Mouse (Mus musculus) intestine, embryonic 16.5 days (tissue): ENCODE data around the gene Psg20. TPM values are rescaled to one million over a fixed set of nuclear protein-coding genes. Genes with fewer than 3 reads are reported as not detected.
"Not testable (repeated sequence)": the region's sequence is repeated elsewhere in the genome, so short reads cannot be mapped to it uniquely, and the experiment has no call there.

Experiments used
- ATAC-seq: fragments of 200-750 bp; cut with Nextera tagmentation; 2 replicates; pipeline ENCODE4 v1.8.0; 2017; ENCODE audit warnings: moderate TSS enrichment, moderate library complexity
- H3K27ac ChIP-seq: fragments of 300-500 bp; sonication (generic); 2 replicates; pipeline ENCODE4 v1.5.1; 2014; ENCODE audit warnings: mild to moderate bottlenecking, low read length
- H3K27me3 ChIP-seq: fragments of 300-500 bp; sonication (generic); replicated peaks from 2 replicates; pipeline ENCODE4 v1.6.1; 2014; ENCODE audit warnings: low read length, control low read depth, mixed read lengths; ENCODE audit not compliant: control insufficient read depth, insufficient read depth
- H3K36me3 ChIP-seq: fragments of 300-500 bp; sonication (generic); 2 replicates; pipeline ENCODE4 v1.6.1; 2014; ENCODE audit warnings: low read length, control low read depth; ENCODE audit not compliant: control insufficient read depth, insufficient read depth
- H3K4me1 ChIP-seq: fragments of 300-500 bp; sonication (generic); 2 replicates; pipeline ENCODE4 v1.6.1; 2014; ENCODE audit warnings: low read length, control low read depth, mixed read lengths; ENCODE audit not compliant: control insufficient read depth, insufficient read depth
- H3K4me2 ChIP-seq: fragments of 300-500 bp; sonication (generic); 2 replicates; pipeline ENCODE4 v1.6.1; 2014; ENCODE audit warnings: low read depth, low read length, control low read depth
- H3K4me3 ChIP-seq: fragments of 300-500 bp; sonication (generic); 2 replicates; pipeline ENCODE4 v1.5.1; 2014; ENCODE audit warnings: mild to moderate bottlenecking, low read length
- H3K9ac ChIP-seq: fragments of 300-500 bp; sonication (generic); 2 replicates; pipeline ENCODE4 v1.6.1; 2014; ENCODE audit warnings: low read depth, low read length
- H3K9me3 ChIP-seq: fragments of 300-500 bp; sonication (generic); 2 replicates; pipeline ENCODE4 v1.6.1; 2016; ENCODE audit warnings: low read length, control low read depth; ENCODE audit not compliant: control insufficient read depth
- WGBS: fragments of 180-500 bp; shearing (Covaris S2); extraction: QIAGEN DNeasy Blood & Tissue Kit; methylation state at CpG from one replicate; pipeline ENCODE4 v1.1.7; 2014; 5-methylcytosine and 5-hydroxymethylcytosine counted together
- polyA plus RNA-seq: library from polyadenylated mRNA; unstranded; fragments of >200 nt; fragmentation: Nextera tagmentation; extraction: Ambion mirVana; gene quantifications from 2 replicates; pipeline ENCODE4 v1.2.1, GENCODE M21; 2015

Gene Psg20
- polyA plus RNA-seq: not detected in 2 replicates

GRCm38 (mm10) chr7:18686085-18686484, at the start of gene Psg20:
Gene Psg20 (minus strand): TSS chr7:18686185.
- no peak for ATAC-seq
- Histone ChIP-seq H3K4me2 (no peak within 1 kb of the TSS), H3K4me3 (no peak within 1 kb of the TSS), H3K27me3 (no peaks in the 10 kb centered on the region), H3K9me3 (no peaks in the 10 kb centered on the region), H3K27ac (no peak within 1 kb of the TSS), H3K36me3 (no peaks in the 10 kb centered on the region), H3K4me1 (no peaks in the 10 kb centered on the region), H3K9ac (no peak within 1 kb of the TSS)
- 69% methylated on average over 2 of the region's 2 CpGs for WGBS

GRCm38 (mm10) chr7:18734451-18734850, 48.5 kb upstream of the Psg20 start:
- no peaks in the 10 kb centered on the region for H3K9me3 ChIP-seq
- no peak overlapping the region for H3K27ac ChIP-seq
- H3K4me2 ChIP-seq: no peak overlapping the region
- no peak overlapping the region for H3K4me3 ChIP-seq
- no peaks in the 10 kb centered on the region for H3K36me3 ChIP-seq
- H3K9ac ChIP-seq: no peak overlapping the region
- H3K4me1 ChIP-seq: no peaks in the 10 kb centered on the region
- 64% methylated on average over 1 of the region's 1 CpGs for WGBS
- no peaks in the 10 kb centered on the region for H3K27me3 ChIP-seq
- ATAC-seq: no peak

- Histone ChIP-seq H3K4me1 (no peaks in the 10 kb centered on the region), H3K27ac (no peak overlapping the region), H3K27me3 (no peaks in the 10 kb centered on the region), H3K4me3 (no peak overlapping the region), H3K4me2 (no peak overlapping the region), H3K9ac (no peak overlapping the region), H3K9me3 (no peaks in the 10 kb centered on the region), H3K36me3 (no peaks in the 10 kb centered on the region)
- ATAC-seq: no peak
These were observed 47.1 kb upstream of the Psg20 start for GRCm38 (mm10) chr7:18733111-18733510.

- H3K4me2 ChIP-seq: no peak overlapping the region
- H3K27ac ChIP-seq: no peak overlapping the region
- no peaks in the 10 kb centered on the region for H3K36me3 ChIP-seq
- no peaks in the 10 kb centered on the region for H3K27me3 ChIP-seq
- H3K4me1 ChIP-seq: no peaks in the 10 kb centered on the region
- H3K9ac ChIP-seq: no peak overlapping the region
- no peak for ATAC-seq
- H3K4me3 ChIP-seq: no peak overlapping the region
- 88% methylated on average over 1 of the region's 1 CpGs for WGBS
- no peaks in the 10 kb centered on the region for H3K9me3 ChIP-seq
These were observed 42.4 kb upstream of the Psg20 start for GRCm38 (mm10) chr7:18728391-18728790.

- H3K9ac ChIP-seq, H3K9me3 ChIP-seq, ATAC-seq, H3K27me3 ChIP-seq, H3K4me2 ChIP-seq, H3K36me3 ChIP-seq, H3K27ac ChIP-seq, H3K4me1 ChIP-seq, H3K4me3 ChIP-seq: not testable (repeated sequence)
These were observed 39.9 kb upstream of the Psg20 start for GRCm38 (mm10) chr7:18725931-18726330.

- no peak for ATAC-seq
- Histone ChIP-seq H3K27ac (no peak overlapping the region), H3K36me3 (no peaks in the 10 kb centered on the region), H3K27me3 (no peaks in the 10 kb centered on the region), H3K9ac (no peak overlapping the region), H3K9me3 (no peaks in the 10 kb centered on the region), H3K4me2 (no peak overlapping the region), H3K4me3 (no peak overlapping the region), H3K4me1 (no peaks in the 10 kb centered on the region)
- WGBS: 79% methylated on average over 6 of the region's 6 CpGs
These were observed 38.0 kb upstream of the Psg20 start for GRCm38 (mm10) chr7:18724001-18724400.

- no peaks in the 10 kb centered on the region for H3K27me3 ChIP-seq
- no peaks in the 10 kb centered on the region for H3K36me3 ChIP-seq
- H3K4me3 ChIP-seq: no peak within 1 kb of the TSS
- ATAC-seq: no peak
- H3K9me3 ChIP-seq: no peaks in the 10 kb centered on the region
- no peak within 1 kb of the TSS for H3K27ac ChIP-seq
- no peak within 1 kb of the TSS for H3K9ac ChIP-seq
- 38% methylated on average over 2 of the region's 2 CpGs for WGBS
- no peak within 1 kb of the TSS for H3K4me2 ChIP-seq
- no peaks in the 10 kb centered on the region for H3K4me1 ChIP-seq
These were observed 31.8 kb upstream of the Psg20 start, which contains the start of gene Psg22 for GRCm38 (mm10) chr7:18717790-18718189. Gene Psg22 (plus strand): TSS chr7:18718090.

- H3K27ac ChIP-seq: no peak overlapping the region
- H3K9ac ChIP-seq: no peak overlapping the region
- H3K4me2 ChIP-seq: no peak overlapping the region
- no peaks in the 10 kb centered on the region for H3K4me1 ChIP-seq
- no peak for ATAC-seq
- no peaks in the 10 kb centered on the region for H3K27me3 ChIP-seq
- no peaks in the 10 kb centered on the region for H3K9me3 ChIP-seq
- H3K36me3 ChIP-seq: no peaks in the 10 kb centered on the region
- no peak overlapping the region for H3K4me3 ChIP-seq
- 59% methylated on average over 4 of the region's 4 CpGs for WGBS
These were observed 29.6 kb upstream of the Psg20 start for GRCm38 (mm10) chr7:18715546-18715945.

- no peaks in the 10 kb centered on the region for H3K36me3 ChIP-seq
- WGBS: 38% methylated on average over 1 of the region's 1 CpGs
- H3K4me1 ChIP-seq: no peaks in the 10 kb centered on the region
- H3K4me3 ChIP-seq: no peak overlapping the region
- no peak overlapping the region for H3K27ac ChIP-seq
- no peaks in the 10 kb centered on the region for H3K27me3 ChIP-seq
- no peak overlapping the region for H3K4me2 ChIP-seq
- no peak overlapping the region for H3K9ac ChIP-seq
- no peaks in the 10 kb centered on the region for H3K9me3 ChIP-seq
- ATAC-seq: no peak
These were observed 24.9 kb upstream of the Psg20 start for GRCm38 (mm10) chr7:18710846-18711245.

- H3K36me3 ChIP-seq, H3K9ac ChIP-seq, H3K4me3 ChIP-seq, H3K4me2 ChIP-seq, H3K27ac ChIP-seq, H3K9me3 ChIP-seq, H3K4me1 ChIP-seq, ATAC-seq, H3K27me3 ChIP-seq: not testable (repeated sequence)
- 65% methylated on average over 4 of the region's 4 CpGs for WGBS
These were observed 24.3 kb upstream of the Psg20 start for GRCm38 (mm10) chr7:18710331-18710730.
